Mouse (Mus musculus) liver, adult 2 months (tissue): ENCODE results near the gene Tmem79. TPM values are rescaled to one million over a fixed set of nuclear protein-coding genes. Genes with fewer than 3 reads are reported as not detected.
"Not testable (repeated sequence)": the region's sequence is repeated elsewhere in the genome, so short reads cannot be mapped to it uniquely, and the experiment has no call there.

Experiments used
- DNase-seq: peaks from one replicate; pipeline ENCODE4 v3.0.0-alpha.2; 2011; ENCODE audit warnings: low read depth, low spot score; ENCODE audit errors: extremely low read depth
- H3K27ac ChIP-seq: fragments of 200-500 bp; replicated peaks from 2 replicates; pipeline ENCODE4 v1.5.1; 2012; ENCODE audit warnings: low read depth, mild to moderate bottlenecking, control low read depth, inconsistent platforms, low read length; ENCODE audit not compliant: insufficient read depth
- H3K27me3 ChIP-seq: fragments of 200-500 bp; 2 replicates; pipeline ENCODE4 v1.6.1; 2012; ENCODE audit warnings: mild to moderate bottlenecking, moderate library complexity, low read length, inconsistent platforms; ENCODE audit not compliant: control insufficient read depth, insufficient read depth
- H3K36me3 ChIP-seq: fragments of 200-500 bp; 2 replicates; pipeline ENCODE4 v1.6.1; 2012; ENCODE audit warnings: low read length, inconsistent platforms; ENCODE audit not compliant: control insufficient read depth, insufficient read depth
- H3K4me1 ChIP-seq: fragments of 200-500 bp; 2 replicates; pipeline ENCODE4 v1.6.1; 2011; ENCODE audit warnings: low read length; ENCODE audit not compliant: control insufficient read depth, insufficient read depth
- H3K4me3 ChIP-seq: fragments of 200-500 bp; 2 replicates; pipeline ENCODE4 v1.5.1; 2011; ENCODE audit warnings: low read depth, mild to moderate bottlenecking, control low read depth, low read length, moderate library complexity; ENCODE audit not compliant: insufficient read depth
- H3K79me2 ChIP-seq: fragments of 200-500 bp; 2 replicates; pipeline ENCODE4 v1.6.1; 2012; ENCODE audit warnings: inconsistent platforms, mild to moderate bottlenecking, low read length, moderate library complexity; ENCODE audit not compliant: control insufficient read depth, insufficient read depth
- H3K9ac ChIP-seq: fragments of 200-500 bp; 2 replicates; pipeline ENCODE4 v1.6.1; 2012; ENCODE audit warnings: low read depth, mild to moderate bottlenecking, control low read depth, inconsistent platforms, low read length
- CTCF ChIP-seq: fragments of 200-500 bp; IDR thresholded peaks from 2 replicates; pipeline ENCODE4 v1.5.1; 2011; ENCODE audit warnings: low read depth, low read length, control low read depth
- POLR2A ChIP-seq: fragments of 200-500 bp; IDR thresholded peaks from 2 replicates; pipeline ENCODE4 v1.6.1; 2011; ENCODE audit warnings: low read length, control low read depth; ENCODE audit not compliant: insufficient read depth; ENCODE audit errors: extremely low read depth
- WGBS: fragments of 180-500 bp; shearing (Covaris S2); methylation state at CpG from one replicate; pipeline ENCODE4 v1.1.7; 2018; 5-methylcytosine and 5-hydroxymethylcytosine counted together
- polyA plus RNA-seq: library from polyadenylated mRNA; depleted of rRNA; stranded (reverse); fragments of >200 nt; gene quantifications from 2 replicates; pipeline ENCODE4 v1.2.3, GENCODE M21; 2012
- total RNA-seq: library from RNA; depleted of rRNA; stranded (reverse); fragments of >200 nt; gene quantifications from 2 replicates; pipeline ENCODE4 v1.2.3, GENCODE M21; 2014

Tmem79 gene
- total and polyA plus RNA-seq, 2 experiments: 1.1 to 2.5 TPM

GRCm38 (mm10) chr3:88368511-88368910, 32.6 kb upstream of the Tmem79 start:
- H3K27ac ChIP-seq, H3K9ac ChIP-seq, DNase-seq, H3K27me3 ChIP-seq, H3K4me3 ChIP-seq, H3K4me1 ChIP-seq, H3K79me2 ChIP-seq, H3K36me3 ChIP-seq: not testable (repeated sequence)
- WGBS: 89% methylated on average over 7 of the region's 7 CpGs

GRCm38 (mm10) chr3:88367517-88367916, 31.6 kb upstream of the Tmem79 start:
- not testable (repeated sequence) for DNase-seq, H3K27ac ChIP-seq, H3K4me1 ChIP-seq, H3K27me3 ChIP-seq, H3K79me2 ChIP-seq, H3K4me3 ChIP-seq, H3K9ac ChIP-seq, H3K36me3 ChIP-seq
- 56% methylated on average over 3 of the region's 7 CpGs for WGBS

- not testable (repeated sequence) for H3K27ac ChIP-seq, H3K4me1 ChIP-seq, H3K79me2 ChIP-seq, H3K27me3 ChIP-seq, DNase-seq, H3K36me3 ChIP-seq, H3K9ac ChIP-seq, H3K4me3 ChIP-seq
- WGBS: 10% methylated on average over 22 of the region's 22 CpGs
Observed at GRCm38 (mm10) chr3:88366830-88367428, 31.0 kb upstream of the Tmem79 start.

- H3K4me1 ChIP-seq: no peaks in the 10 kb centered on the region
- peaks cover 1% of the 10 kb centered on the region; the same call in 1 of the 2 replicates for H3K36me3 ChIP-seq
- TF ChIP-seq POLR2A: no peak
- TF ChIP-seq CTCF: no peak
- peaks cover 7% of the 10 kb centered on the region; the same call in 1 of the 2 replicates for H3K27me3 ChIP-seq
- no peak for DNase-seq
- WGBS: 47% methylated on average over 34 of the region's 34 CpGs
- H3K4me3 ChIP-seq: no peak overlapping the region
- H3K79me2 ChIP-seq: no peaks in the 10 kb centered on the region
- H3K9ac ChIP-seq: no peak overlapping the region
- no peak overlapping the region for H3K27ac ChIP-seq
Observed at GRCm38 (mm10) chr3:88365705-88366361, 29.9 kb upstream of the Tmem79 start.

GRCm38 (mm10) chr3:88364337-88364736, 28.4 kb upstream of the Tmem79 start, which contains the start of gene Paqr6:
Gene Paqr6 (plus strand): TSS chr3:88364584.
- H3K79me2 ChIP-seq: no peaks in the 10 kb centered on the region
- H3K9ac ChIP-seq: no peak within 1 kb of the TSS
- peaks cover 7% of the 10 kb centered on the region; the same call in 1 of the 2 replicates for H3K27me3 ChIP-seq
- peaks cover 13% of the 10 kb centered on the region; the same call in 1 of the 2 replicates for H3K36me3 ChIP-seq
- no peak for DNase-seq
- TF ChIP-seq POLR2A: no peak
- H3K4me3 ChIP-seq: no peak within 1 kb of the TSS
- no peaks in the 10 kb centered on the region for H3K4me1 ChIP-seq
- 13% methylated on average over 16 of the region's 16 CpGs for WGBS
- H3K27ac ChIP-seq: no peak within 1 kb of the TSS

- H3K27ac ChIP-seq: no peak overlapping the region
- TF ChIP-seq CTCF (no peak), POLR2A (no peak)
- 80% methylated on average over 4 of the region's 4 CpGs for WGBS
- peaks cover 18% of the 10 kb centered on the region; the same call in 1 of the 2 replicates for H3K36me3 ChIP-seq
- H3K27me3 ChIP-seq: peaks cover 7% of the 10 kb centered on the region; the same call in 1 of the 2 replicates
- H3K4me3 ChIP-seq: no peak overlapping the region
- no peaks in the 10 kb centered on the region for H3K4me1 ChIP-seq
- DNase-seq: no peak
- H3K79me2 ChIP-seq: no peaks in the 10 kb centered on the region
- H3K9ac ChIP-seq: no peak overlapping the region
Observed at GRCm38 (mm10) chr3:88363700-88364099, 27.8 kb upstream of the Tmem79 start.
